9 mouse cellular contexts compared by ENCODE assay signal in genomic region chr7:44870614-44871013, GRCm38 (mm10). TPM values are rescaled to one million over a fixed set of nuclear protein-coding genes. Genes with fewer than 3 reads are reported as not detected.
DNase-seq lines count a peak whose midpoint lies in the region; ATAC-seq lines count a peak whose summit lies in the region.
"Had no signal": no experiment of that assay in that cellular context is flagged by ENCODE, and none has a peak within 500 bp of the region (broad histone marks: within the 10 kb centered on the region; RNA-seq: fewer than 3 reads in every experiment).

No protein-coding gene starts in this region.

- H3K27me3 ChIP-seq in kidney, embryonic 16.5 days (ENCODE audit: insufficient read depth, low read length), result no peaks in the 10 kb centered on the region
- no peaks in the 10 kb centered on the region for H3K27me3 ChIP-seq in forebrain, embryonic 10.5 days (ENCODE audit: poor library complexity, severe bottlenecking)
- H3K27me3 ChIP-seq in intestine, embryonic 15.5 days (replicated peaks), result no peaks in the 10 kb centered on the region
- no peaks in the 10 kb centered on the region for H3K27me3 ChIP-seq in midbrain, embryonic 16.5 days (ENCODE audit: control insufficient read depth, insufficient read depth, low read depth, low read length)

- 82% methylated on average over 6 of the region's 6 CpGs for WGBS in kidney, embryonic 16.5 days
- whole genome bisulfite sequencing in forebrain, embryonic 10.5 days, result 81% methylated on average over 6 of the region's 6 CpGs
- 80% methylated on average over 6 of the region's 6 CpGs for WGBS in intestine, embryonic 15.5 days
- WGBS in midbrain, embryonic 16.5 days, result 85% methylated on average over 6 of the region's 6 CpGs

- peak overlapping the region; percentile 100 for H3K9ac ChIP-seq in kidney, embryonic 16.5 days (replicated peaks; ENCODE audit: low read length)
- no peak overlapping the region for H3K9ac ChIP-seq in intestine, embryonic 15.5 days
- H3K9ac ChIP-seq in midbrain, embryonic 16.5 days (ENCODE audit: low read depth, low read length), result peak overlapping the region; percentile 37

- no peak for DNase-seq in kidney, postnatal 10 days
- no peak for DNase-seq in forebrain, embryonic 10.5 days (ENCODE audit: extremely low spot score, low spot score)
- DNase-seq in embryo, embryonic 11 days, result no peak
- no peak for DNase-seq in layer of hippocampus, postnatal 10 days (ENCODE audit: low spot score in 2 of 2)
- DNase-seq in right cerebral cortex, adult 18-20 months, result no peak
- DNase-seq: gastrocnemius, postnatal 36 days had no signal

- H3K4me1 ChIP-seq in kidney, embryonic 16.5 days (ENCODE audit: insufficient read depth, low read length), result peaks cover 34% of the 10 kb centered on the region
- H3K4me1 ChIP-seq in forebrain, embryonic 10.5 days, result peaks cover 53% of the 10 kb centered on the region
- H3K4me1 ChIP-seq in intestine, embryonic 15.5 days (replicated peaks), result peaks cover 38% of the 10 kb centered on the region
- H3K4me1 ChIP-seq in midbrain, embryonic 16.5 days (ENCODE audit: control insufficient read depth, insufficient read depth, low read length), result peaks cover 35% of the 10 kb centered on the region

- peak overlapping the region; percentile 71 for H3K4me3 ChIP-seq in kidney, embryonic 16.5 days (ENCODE audit: low read length)
- peak overlapping the region; percentile 72 for H3K4me3 ChIP-seq in forebrain, embryonic 10.5 days
- H3K4me3 ChIP-seq in intestine, embryonic 15.5 days (replicated peaks), result peak overlapping the region; percentile 96; the same call in 1 of the 2 replicates
- H3K4me3 ChIP-seq in midbrain, embryonic 16.5 days (ENCODE audit: low read depth, low read length), result peak overlapping the region; percentile 76; the same call in 1 of the 2 replicates

- peak overlapping the region; percentile 91 for H3K4me2 ChIP-seq in kidney, embryonic 16.5 days (replicated peaks; ENCODE audit: low read depth, low read length)
- peak overlapping the region; percentile 66 for H3K4me2 ChIP-seq in intestine, embryonic 15.5 days (replicated peaks)
- peak overlapping the region; percentile 97 for H3K4me2 ChIP-seq in midbrain, embryonic 16.5 days (ENCODE audit: low read length)

- H3K9me3 ChIP-seq in kidney, embryonic 16.5 days (ENCODE audit: low read length), result no peaks in the 10 kb centered on the region
- no peaks in the 10 kb centered on the region for H3K9me3 ChIP-seq in forebrain, embryonic 10.5 days
- H3K9me3 ChIP-seq in intestine, embryonic 15.5 days, result no peaks in the 10 kb centered on the region
- no peaks in the 10 kb centered on the region for H3K9me3 ChIP-seq in midbrain, embryonic 16.5 days (replicated peaks; ENCODE audit: control insufficient read depth, low read length, poor library complexity, severe bottlenecking)

- ATAC-seq in kidney, embryonic 16.5 days (ENCODE audit: low FRiP score, low TSS enrichment), result no peak
- no peak for ATAC-seq in intestine, embryonic 15.5 days
- no peak for ATAC-seq in midbrain, embryonic 16.5 days

- H3K36me3 ChIP-seq in kidney, embryonic 16.5 days (ENCODE audit: insufficient read depth, low read length), result peaks cover under 1% of the 10 kb centered on the region; the same call in 1 of the 2 replicates
- H3K36me3 ChIP-seq in forebrain, embryonic 10.5 days (replicated peaks), result peaks cover 33% of the 10 kb centered on the region
- no peaks in the 10 kb centered on the region for H3K36me3 ChIP-seq in intestine, embryonic 15.5 days
- H3K36me3 ChIP-seq in midbrain, embryonic 16.5 days (ENCODE audit: control insufficient read depth, insufficient read depth, low read length), result peaks cover 2% of the 10 kb centered on the region; the same call in 1 of the 2 replicates

- H3K27ac ChIP-seq in kidney, embryonic 16.5 days (ENCODE audit: low read length), result peak overlapping the region; percentile 100
- H3K27ac ChIP-seq in forebrain, embryonic 10.5 days, result peak overlapping the region; percentile 96
- H3K27ac ChIP-seq in intestine, embryonic 15.5 days, result peak overlapping the region; percentile 100
- H3K27ac ChIP-seq in midbrain, embryonic 16.5 days (ENCODE audit: low read length), result peak overlapping the region; percentile 100

RNA-seq across cellular contexts. Expression of gene Ptov1, which starts 1.0 kb away (rescaled TPM):
- polyA plus RNA-seq in kidney, embryonic 16.5 days (2015; fragmentation: Nextera tagmentation; extraction: Ambion mirVana), result 371 and 404 TPM in 2 replicates
- polyA plus RNA-seq in forebrain, embryonic 10.5 days (2016; fragmentation: Nextera tagmentation; extraction: Ambion mirVana), result 415 and 438 TPM in 2 replicates
- 239 and 253 TPM in 2 replicates for polyA plus RNA-seq in intestine, embryonic 15.5 days (2015; fragmentation: Nextera tagmentation; extraction: Ambion mirVana)
- polyA plus RNA-seq in midbrain, embryonic 16.5 days (2015; fragmentation: Nextera tagmentation; extraction: Ambion mirVana), result 419 and 448 TPM in 2 replicates
- total RNA-seq in layer of hippocampus, postnatal 10 days (2021), result 100 to 1,000 TPM; 278 to 304 TPM

RNA-seq across cellular contexts. Expression of gene Pnkp, which starts 13.7 kb away (rescaled TPM):
- polyA plus RNA-seq in kidney, embryonic 16.5 days (2015; fragmentation: Nextera tagmentation; extraction: Ambion mirVana), result 38.7 and 40.4 TPM in 2 replicates
- 37.8 and 39.8 TPM in 2 replicates for polyA plus RNA-seq in forebrain, embryonic 10.5 days (2016; fragmentation: Nextera tagmentation; extraction: Ambion mirVana)
- polyA plus RNA-seq in intestine, embryonic 15.5 days (2015; fragmentation: Nextera tagmentation; extraction: Ambion mirVana), result 25.9 and 29.0 TPM in 2 replicates
- 27.9 and 30.4 TPM in 2 replicates for polyA plus RNA-seq in midbrain, embryonic 16.5 days (2015; fragmentation: Nextera tagmentation; extraction: Ambion mirVana)
- total RNA-seq in layer of hippocampus, postnatal 10 days (2021), result 10 to 100 TPM; 32.6 to 38.4 TPM

RNA-seq across cellular contexts. Expression of gene Tbc1d17, which starts 21.7 kb away (rescaled TPM):
- polyA plus RNA-seq in kidney, embryonic 16.5 days (2015; fragmentation: Nextera tagmentation; extraction: Ambion mirVana), result 93.9 and 94.9 TPM in 2 replicates
- polyA plus RNA-seq in forebrain, embryonic 10.5 days (2016; fragmentation: Nextera tagmentation; extraction: Ambion mirVana), result 72.8 and 73.6 TPM in 2 replicates
- polyA plus RNA-seq in intestine, embryonic 15.5 days (2015; fragmentation: Nextera tagmentation; extraction: Ambion mirVana), result 71.0 and 71.3 TPM in 2 replicates
- polyA plus RNA-seq in midbrain, embryonic 16.5 days (2015; fragmentation: Nextera tagmentation; extraction: Ambion mirVana), result 118 and 123 TPM in 2 replicates
- total RNA-seq in layer of hippocampus, postnatal 10 days (2021), result 10 to 100 TPM; 41.2 to 53.3 TPM

RNA-seq across cellular contexts. Expression of gene Akt1s1, which starts 21.8 kb away (rescaled TPM):
- 117 and 126 TPM in 2 replicates for polyA plus RNA-seq in kidney, embryonic 16.5 days (2015; fragmentation: Nextera tagmentation; extraction: Ambion mirVana)
- 84.3 and 84.6 TPM in 2 replicates for polyA plus RNA-seq in forebrain, embryonic 10.5 days (2016; fragmentation: Nextera tagmentation; extraction: Ambion mirVana)
- polyA plus RNA-seq in intestine, embryonic 15.5 days (2015; fragmentation: Nextera tagmentation; extraction: Ambion mirVana), result 112 and 116 TPM in 2 replicates
- 82.2 and 83.2 TPM in 2 replicates for polyA plus RNA-seq in midbrain, embryonic 16.5 days (2015; fragmentation: Nextera tagmentation; extraction: Ambion mirVana)
- 10 to 100 TPM; 85.8 to 95.5 TPM for total RNA-seq in layer of hippocampus, postnatal 10 days (2021)

RNA-seq across cellular contexts. Expression of gene Med25, which starts 21.9 kb away (rescaled TPM):
- 136 and 149 TPM in 2 replicates for polyA plus RNA-seq in kidney, embryonic 16.5 days (2015; fragmentation: Nextera tagmentation; extraction: Ambion mirVana)
- polyA plus RNA-seq in forebrain, embryonic 10.5 days (2016; fragmentation: Nextera tagmentation; extraction: Ambion mirVana), result 175 and 185 TPM in 2 replicates
- 88.2 and 91.8 TPM in 2 replicates for polyA plus RNA-seq in intestine, embryonic 15.5 days (2015; fragmentation: Nextera tagmentation; extraction: Ambion mirVana)
- 153 and 158 TPM in 2 replicates for polyA plus RNA-seq in midbrain, embryonic 16.5 days (2015; fragmentation: Nextera tagmentation; extraction: Ambion mirVana)
- total RNA-seq in layer of hippocampus, postnatal 10 days (2021), result 100 to 1,000 TPM; 107 to 114 TPM
